Mouse (Mus musculus): Measurements from ENCODE around the gene Pbp2. TPM values are rescaled to one million over a fixed set of nuclear protein-coding genes. Genes with fewer than 3 reads are reported as not detected.

Pbp2 gene
- total RNA-seq (2015) (not detected in 2 replicates), total RNA-seq (2017) (not detected in 2 replicates)

DNA sequence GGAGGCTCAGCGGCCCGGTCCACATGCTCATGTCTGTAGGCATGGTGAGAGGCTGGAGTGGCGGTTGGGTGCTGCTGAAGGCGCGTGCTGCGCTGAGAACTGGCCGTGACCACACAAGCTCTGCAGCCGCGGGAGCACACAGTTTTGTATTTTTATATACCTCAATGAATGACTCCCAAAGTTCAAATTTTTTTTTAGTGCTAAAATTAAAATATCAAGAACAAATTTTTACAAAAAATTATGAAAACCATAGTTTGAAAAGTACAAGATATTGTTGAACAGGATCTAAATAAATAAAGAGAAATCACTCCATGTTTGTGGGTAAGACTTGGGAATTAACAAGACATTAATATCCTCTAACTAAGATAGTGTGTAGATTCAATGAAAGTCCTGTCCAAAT lies at the start of gene Pbp2:
TSS of gene Pbp2 (minus strand) at position 101 of the 400 bp plus-strand sequence.
- no peak for ATAC-seq (replicated peaks; ENCODE audit: poor library complexity)

DNA sequence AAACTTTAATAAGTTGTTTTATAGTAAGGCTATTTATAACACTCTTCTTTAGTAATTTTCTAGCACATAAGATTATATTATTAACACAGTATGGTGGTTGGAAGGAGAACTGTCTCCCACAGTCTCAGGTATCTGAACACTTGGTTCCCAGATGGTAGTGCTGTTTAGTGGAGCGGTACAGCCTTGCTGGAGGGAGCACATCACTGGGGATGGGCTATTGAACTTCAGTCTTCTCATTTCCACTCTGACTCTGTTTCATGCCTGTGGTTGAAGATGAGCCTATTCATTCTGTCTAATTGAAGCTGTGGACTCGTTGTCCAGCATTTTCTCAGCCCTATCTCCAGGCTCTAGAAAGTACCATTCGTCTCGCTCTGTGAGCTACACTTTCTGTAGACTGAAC lies 44.7 kb upstream of the Pbp2 start:
- ATAC-seq (replicated peaks; ENCODE audit: poor library complexity) = no peak

DNA sequence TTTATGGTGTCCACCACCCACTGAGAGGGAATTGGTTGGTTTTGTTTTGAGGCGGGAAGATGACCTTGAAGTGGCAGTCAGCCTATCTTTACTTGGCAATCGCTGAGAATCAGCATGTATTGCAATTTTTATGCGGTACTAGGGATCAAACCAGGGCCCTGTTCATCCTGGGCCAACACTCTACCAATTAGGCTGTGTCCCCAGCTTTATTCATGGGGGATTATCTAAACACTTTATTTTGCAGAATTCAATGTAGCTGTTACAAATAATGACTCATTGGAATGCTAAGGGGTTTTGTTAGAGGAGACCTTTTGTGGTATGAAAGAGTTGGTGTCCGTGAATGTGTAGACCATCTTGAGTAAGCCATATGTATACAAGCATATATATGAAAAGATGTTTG lies 42.3 kb upstream of the Pbp2 start:
- no peak for ATAC-seq (replicated peaks; ENCODE audit: poor library complexity)

DNA sequence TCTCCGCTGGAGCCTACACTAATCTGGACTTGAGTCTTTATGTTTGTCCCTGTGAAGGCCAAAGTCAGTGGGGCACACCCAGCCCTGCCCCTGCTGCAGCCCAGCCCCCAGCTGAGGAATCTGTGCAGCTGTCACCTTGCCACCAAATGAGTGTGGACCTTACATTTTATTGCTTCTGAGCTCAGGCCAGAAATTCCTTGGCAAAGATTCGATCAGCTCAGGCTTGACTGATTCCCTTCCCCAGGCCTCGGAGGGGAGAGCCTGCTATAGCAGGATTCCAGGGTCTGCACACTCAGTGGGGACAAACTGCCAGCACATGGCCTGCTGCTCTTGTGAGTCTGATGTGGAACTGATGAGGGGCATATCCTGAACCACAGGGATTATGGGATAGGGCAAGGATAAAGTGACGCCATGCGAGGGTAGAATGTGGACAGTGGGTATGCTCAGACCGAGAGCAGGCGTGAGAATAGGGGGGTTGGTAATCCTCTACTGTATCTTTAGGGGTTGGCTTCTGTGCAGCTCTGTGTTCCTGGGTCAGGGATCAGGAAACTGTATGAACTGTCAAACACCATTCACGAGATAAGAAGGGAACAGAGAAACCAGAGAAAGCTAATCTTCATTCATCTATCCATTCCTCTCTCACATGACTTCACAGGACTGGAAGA lies 41.6 kb upstream of the Pbp2 start:
- no peak for ATAC-seq (replicated peaks; ENCODE audit: poor library complexity)

DNA sequence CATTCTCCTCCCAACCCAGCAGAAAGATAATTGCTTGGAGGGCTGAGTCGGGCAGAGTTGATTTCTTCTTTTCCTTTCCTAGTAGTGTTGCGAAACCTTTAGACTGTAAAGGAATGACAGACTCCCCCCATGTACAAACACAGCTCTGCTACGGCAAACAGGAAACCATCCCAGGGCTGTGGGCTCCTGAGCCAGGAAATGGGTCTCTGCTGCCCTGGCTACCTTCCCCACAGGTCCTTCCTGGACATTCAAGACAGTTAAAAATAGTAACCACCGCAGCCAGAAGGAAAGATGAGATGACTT lies 30.8 kb upstream of the Pbp2 start:
- ATAC-seq (replicated peaks; ENCODE audit: poor library complexity) = peak; percentile 68

DNA sequence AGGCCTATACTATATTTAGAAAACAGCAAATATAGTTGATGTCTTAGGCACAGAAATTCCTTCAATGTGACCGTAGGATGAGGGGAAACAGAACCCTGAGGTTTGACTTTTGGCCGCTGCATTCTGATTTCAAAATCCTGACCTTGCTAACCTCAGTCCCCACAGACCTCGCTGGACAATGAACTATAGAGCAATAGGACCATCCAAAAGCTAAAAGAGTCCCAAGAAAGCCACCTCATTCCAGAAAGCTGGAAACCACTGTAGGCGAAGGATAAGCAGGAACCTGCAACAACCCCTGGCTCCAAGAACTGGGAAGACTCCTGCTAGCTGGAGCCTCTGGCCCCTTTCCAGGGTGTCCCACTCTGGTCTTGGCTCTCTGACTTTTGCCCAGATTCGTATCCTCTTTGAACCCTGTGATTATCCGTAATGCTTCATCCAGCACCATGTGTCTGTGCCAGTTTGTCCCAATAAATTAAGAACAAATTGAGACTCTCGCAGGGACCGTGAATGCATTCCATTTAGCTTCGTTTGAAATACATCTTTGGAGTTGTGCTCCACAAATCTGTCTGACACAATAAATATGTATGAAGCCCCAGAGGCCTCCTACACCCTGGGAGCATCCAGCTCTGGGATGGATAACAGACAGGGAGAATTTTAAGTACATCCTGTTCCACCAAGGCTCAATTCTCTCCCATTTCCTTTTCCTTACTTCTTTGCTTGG lies 30.3 kb upstream of the Pbp2 start:
- ATAC-seq (replicated peaks; ENCODE audit: poor library complexity) = no peak

DNA sequence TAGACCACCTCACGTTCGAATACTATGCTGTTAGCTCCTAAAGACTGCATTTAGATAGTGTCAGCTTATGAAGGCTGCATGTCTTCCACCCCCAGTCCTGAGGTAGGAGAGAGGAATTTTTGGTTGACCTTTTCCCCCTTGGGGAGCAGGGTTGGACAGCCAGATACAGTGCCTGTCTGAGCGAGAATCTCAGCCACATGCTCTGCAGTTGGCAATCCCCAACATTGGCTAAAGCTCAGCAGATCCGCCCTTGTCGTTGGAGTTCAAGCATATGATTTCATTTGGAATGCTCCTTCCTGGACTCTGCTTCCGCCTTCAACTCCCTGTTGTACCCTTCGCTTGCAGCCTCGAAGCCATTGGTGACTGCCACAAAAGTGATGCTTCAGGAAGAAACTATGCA lies 26.2 kb upstream of the Pbp2 start:
- no peak for ATAC-seq (replicated peaks; ENCODE audit: poor library complexity)

DNA sequence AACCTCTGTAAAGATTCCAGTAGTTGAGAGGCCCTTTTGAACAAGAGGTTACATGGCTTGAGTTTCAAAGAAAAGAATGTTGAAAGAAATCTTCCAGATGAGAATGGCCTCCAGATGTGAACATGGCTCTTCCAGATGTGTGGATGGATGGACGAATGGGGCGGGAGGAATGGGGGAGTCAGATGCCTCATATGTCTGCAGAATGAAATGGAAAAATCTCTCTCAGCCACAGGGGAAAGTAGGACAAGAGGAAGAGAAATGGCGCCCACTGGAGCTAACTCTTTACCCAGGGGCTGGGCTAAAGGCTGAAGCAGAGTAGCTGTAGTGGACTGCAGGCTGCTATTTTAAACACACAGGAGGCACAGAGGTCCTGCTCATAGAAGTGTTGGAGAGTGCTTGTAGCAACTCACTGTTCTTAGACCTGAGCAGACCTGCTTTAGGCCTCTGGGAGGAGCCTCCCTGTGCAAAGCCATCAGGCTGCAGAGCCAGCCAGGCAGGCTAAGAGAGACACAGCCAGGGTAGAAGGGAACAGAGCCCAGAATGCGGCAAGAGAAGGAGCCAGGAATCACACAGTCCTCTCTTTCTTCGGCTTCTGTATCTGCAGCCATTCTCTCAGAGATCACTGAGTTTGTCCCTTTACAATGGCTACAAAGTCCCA lies 23.9 kb upstream of the Pbp2 start:
- no peak for ATAC-seq (replicated peaks; ENCODE audit: poor library complexity)

DNA sequence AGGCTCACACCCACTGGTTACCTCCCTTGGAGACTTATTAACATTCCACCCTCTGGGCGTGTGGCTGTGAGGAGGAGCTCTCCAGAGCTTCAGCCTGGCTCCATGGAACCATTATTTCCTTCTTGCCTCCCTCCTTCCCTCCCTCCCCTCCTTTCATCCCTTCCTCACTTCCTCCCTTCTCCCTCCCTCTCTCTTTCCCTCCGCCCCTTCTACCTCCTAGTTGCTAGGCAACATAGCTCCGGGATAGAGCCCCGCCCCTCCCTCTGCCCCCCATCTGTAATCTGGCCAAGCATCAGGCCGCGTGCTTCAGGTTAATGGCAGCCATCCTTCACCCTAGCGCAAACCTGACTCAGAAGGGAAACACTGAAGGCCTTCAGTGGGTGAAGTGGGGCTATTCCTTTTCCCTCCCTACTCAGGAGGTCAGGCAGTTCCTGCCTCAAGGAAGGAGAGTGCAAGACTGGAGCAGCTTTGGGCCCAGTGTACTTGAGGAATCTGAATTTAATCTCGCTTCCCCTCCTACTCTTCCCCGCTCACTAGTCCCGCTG lies 22.6 kb upstream of the Pbp2 start:
- no peak for ATAC-seq (replicated peaks; ENCODE audit: poor library complexity)

DNA sequence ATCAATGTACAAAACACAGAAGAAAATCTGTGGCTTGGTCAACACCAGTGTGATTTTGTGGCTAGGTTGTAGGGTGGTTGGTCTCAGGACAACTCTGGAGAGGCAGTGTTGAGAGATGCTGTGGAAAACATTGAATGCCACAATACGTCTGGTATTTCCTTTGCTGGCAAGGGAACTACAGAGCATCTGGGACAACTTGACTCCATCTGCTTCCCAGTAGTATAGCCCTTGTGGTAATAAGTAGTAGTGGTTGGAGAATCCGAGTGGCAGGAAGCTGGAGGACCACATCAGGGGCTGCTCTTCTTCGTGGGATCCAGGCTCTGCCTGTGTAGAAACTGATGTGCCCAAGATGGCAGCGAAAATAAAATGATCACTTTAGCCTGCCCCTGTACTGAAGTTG lies 21.7 kb upstream of the Pbp2 start:
- ATAC-seq (replicated peaks; ENCODE audit: poor library complexity) = no peak

DNA sequence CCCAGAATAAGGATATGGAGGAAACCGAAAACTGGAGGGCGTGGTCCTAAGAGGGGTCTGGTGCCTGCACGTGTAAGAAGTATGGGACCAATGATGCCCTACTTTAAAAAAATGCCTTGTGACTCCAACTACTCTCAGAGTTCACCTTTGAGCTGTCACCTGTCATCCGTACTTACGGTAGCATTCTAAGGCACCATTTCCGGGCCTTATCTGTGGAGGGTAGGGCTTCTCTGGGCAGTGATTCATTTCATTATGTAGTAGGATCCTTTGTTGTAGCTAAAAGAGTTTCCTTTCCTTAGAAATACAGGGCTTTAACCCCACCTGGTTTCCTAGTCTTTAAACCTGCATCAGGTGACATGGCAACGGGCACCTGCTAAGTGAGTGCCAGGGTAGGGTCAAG lies 16.6 kb upstream of the Pbp2 start:
- no peak for ATAC-seq (replicated peaks; ENCODE audit: poor library complexity)

DNA sequence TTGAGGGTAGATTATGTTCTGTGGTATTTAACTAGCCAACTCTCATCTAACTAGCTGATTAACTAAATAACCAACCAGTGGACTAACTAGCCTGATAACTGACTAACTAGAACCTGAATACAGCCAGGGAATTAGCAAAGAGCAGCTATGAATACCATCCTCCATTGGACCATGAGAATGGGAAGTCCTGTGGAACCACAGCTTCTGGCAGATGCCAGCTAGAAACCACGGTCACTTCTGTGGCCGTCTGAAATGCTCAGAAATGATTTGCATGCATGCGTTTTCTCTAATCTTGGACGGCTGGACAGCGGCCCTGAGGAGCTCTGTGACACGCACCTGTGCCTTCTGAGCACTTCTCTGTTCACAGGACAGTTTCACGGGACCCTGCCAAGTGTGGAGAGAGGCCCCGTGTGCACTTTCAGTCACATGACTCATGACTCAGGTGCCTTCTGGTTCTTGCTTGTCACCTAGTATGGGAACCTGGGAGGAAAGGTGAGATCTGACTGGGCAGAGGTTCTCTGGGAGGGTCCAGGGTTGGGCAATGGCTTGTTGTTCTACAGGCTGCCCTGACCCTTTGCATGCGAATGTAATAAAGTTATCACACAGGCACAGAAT lies 14.6 kb upstream of the Pbp2 start:
- peak; percentile 32 for ATAC-seq (replicated peaks; ENCODE audit: poor library complexity)

DNA sequence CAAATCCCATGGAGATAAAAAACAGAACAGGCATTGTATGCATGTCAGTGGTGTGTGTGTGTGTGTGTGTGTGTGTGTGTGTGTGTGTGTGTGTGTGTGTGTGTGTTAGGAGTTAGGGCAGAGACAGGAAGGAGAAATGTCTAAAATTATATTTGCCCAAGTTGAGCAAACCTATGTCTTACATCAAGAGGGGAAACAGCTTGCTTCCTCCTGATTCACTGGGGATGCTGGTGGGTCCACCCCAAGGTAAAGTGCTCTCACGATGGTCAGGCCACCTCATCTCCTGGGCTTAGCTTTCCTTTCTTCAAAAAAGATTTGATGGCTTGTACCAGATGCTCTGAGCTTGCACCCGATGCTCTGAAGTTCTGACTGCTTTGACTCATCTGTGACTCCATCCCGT lies 13.9 kb upstream of the Pbp2 start:
- peak; percentile 61 for ATAC-seq (replicated peaks; ENCODE audit: poor library complexity)

DNA sequence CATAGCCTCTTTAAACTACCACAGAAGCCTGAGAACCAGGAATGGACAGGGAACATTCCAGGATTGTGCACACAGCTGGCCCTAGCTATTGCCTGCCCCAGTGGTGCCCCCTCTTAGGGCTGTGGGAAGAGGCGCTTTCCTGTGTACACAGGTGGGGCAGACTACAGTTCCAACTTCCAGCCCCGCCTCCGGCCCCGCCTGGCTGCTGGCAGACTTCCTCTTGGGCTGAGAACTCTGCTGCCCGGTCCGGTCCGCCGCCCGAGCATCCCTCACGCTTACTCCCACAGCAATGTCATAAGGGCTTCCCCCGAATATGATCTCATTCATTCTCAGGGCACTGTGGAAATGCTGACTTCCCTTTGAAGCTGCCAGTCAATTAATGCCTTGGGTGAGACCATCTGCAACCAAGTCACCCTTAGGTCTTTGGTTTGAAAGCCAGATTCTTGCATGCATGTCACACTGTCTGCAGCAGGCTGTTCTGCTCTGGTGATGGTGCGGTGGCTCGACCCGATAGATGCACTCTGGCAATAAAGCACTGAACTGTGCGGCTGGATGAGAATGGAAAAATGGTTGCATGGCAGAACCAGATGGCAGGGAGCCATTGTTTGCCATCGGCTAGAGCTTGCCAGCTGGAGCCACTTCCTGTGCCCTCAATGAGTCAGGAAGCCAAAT lies 13.2 kb upstream of the Pbp2 start:
- ATAC-seq (replicated peaks; ENCODE audit: poor library complexity) = peak; percentile 74

DNA sequence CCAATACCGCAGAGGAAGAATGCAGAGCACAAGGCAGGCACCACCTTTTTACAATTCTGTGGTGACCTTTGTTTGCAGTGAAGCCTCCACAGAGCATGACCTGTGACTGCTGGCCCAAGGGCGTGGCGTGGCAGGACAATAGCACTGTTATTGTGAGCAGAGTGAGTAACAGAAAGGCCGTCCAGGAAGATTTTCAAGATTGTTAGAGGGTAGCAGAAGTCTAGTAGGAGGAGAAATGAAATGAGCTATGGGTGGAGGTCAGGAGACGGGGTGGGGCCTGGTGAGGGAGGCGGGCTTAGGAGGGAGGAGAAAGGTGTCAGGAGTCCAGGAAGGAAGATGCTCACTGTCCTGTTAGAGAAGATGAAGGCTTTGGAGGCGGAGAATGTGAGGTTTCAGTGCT lies 12.5 kb upstream of the Pbp2 start:
- ATAC-seq (replicated peaks; ENCODE audit: poor library complexity) = no peak

DNA sequence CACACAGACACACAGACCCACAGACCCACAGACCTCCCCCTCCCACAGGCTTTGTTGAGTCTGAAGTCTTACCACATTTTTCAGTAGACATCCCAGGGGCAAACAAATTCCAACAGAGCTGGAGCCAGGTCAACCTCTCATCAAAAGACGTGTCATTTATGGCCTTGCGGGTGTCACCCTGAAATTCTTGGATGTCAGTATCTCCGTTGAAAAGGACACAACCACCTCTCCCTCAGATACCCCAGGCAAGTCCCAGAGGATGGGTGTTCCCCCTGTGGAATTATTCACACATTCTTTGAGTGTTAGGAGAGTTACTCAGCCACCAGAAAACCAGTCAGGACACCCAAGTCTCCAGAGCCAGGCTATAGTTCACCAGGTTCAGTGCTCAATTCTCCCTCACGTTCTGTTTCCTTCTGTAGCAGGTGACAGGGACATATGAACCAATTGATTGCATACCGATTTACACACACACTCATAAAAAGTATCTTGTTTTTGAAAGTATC lies 9.3 kb upstream of the Pbp2 start:
- ATAC-seq (replicated peaks; ENCODE audit: poor library complexity) = no peak

DNA sequence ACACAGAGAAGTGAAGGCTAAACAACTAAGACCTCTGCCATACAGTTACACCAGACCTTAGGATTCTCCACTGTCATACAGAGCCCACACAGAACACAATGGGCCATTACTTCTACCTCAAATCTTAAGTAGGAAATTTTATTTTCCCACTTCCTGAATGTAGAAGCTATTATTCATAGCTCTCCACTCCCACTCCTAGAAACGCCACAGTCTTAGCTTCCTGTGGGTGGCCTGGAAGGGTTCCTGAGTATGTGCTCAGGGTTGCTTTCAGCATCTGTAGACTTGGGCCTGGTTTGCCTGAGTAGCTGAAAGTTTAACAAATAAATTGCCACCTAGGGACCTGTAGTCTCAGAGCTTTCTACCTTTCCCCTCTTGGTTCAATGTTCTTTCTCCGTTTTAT lies 5.9 kb upstream of the Pbp2 start:
- no peak for ATAC-seq (replicated peaks; ENCODE audit: poor library complexity)

DNA sequence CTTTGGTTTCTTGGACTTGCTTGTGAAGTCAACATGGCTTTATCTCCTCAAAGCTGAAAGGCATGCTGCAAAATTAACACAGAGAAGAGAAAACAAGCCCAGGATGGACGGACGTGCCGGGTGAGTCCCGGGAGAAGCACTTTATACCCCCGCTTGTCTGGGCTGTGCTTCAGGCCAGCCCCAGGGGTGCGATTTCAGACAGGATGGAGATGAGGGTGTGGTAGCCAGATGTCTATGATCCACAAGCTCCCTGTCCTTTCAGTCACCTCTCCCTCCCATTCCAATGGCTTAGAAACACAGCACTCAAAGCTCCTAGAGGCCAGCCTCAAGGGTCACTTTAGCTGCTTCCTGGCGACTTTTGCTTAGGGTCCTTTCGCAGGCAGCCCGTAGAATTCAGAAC lies 3.8 kb upstream of the Pbp2 start:
- ATAC-seq (replicated peaks; ENCODE audit: poor library complexity) = no peak

DNA sequence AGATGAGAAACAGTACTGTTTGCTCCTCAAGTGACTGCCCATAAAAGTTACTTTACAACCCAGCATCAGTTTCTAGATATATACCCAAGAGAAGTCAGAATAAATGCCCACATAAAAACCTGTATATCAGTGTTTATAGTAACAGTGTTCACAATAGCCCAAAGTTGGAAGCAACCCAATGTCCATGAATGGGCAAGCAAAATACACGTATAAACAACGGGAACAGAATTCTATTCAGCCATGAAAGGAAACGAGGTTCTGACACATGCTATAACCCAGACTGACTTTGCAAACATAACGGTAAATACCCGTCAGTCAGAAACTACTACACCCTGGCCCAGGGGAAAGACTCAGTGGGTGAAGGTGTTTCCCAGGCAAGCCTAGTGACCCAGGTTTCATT lies 1.8 kb upstream of the Pbp2 start:
- ATAC-seq (replicated peaks; ENCODE audit: poor library complexity) = no peak

DNA sequence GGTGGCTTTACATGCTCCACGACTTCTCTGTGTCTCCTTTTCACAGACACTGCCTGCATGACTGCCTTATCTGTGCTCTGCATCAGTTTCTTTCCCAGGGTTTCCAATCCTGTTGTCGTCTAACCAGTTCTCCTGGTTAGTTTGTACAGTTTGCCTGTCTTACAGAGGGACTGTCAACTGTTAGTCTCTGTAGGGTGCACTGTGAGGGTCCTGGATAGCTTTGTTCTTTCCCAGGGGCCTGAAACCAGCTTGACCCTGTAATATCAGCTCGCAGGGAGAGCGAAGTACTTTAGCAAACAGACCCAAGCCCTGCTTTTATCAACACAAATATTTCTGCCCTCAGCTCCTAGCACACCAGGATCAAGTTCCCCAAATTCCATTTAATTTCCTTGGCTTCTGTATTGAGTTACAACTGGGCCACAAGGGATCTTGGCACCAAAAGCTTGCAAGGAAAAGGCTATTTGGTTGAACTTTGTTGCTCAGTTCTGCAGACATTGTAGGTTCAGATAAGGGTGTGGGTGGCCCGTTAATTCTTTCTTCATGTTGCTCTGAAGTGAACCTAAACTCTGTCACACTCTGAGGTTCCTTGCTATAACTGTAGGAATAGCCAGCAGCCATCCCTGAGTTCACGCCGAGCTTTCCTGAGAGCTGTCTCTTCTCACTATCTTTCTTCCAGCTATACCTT lies 5.5 kb downstream of the Pbp2 start:
- ATAC-seq (replicated peaks; ENCODE audit: poor library complexity) = no peak
